Mouse (Mus musculus): ENCODE results near the gene Fbxl21.

Fbxl21 gene

DNA sequence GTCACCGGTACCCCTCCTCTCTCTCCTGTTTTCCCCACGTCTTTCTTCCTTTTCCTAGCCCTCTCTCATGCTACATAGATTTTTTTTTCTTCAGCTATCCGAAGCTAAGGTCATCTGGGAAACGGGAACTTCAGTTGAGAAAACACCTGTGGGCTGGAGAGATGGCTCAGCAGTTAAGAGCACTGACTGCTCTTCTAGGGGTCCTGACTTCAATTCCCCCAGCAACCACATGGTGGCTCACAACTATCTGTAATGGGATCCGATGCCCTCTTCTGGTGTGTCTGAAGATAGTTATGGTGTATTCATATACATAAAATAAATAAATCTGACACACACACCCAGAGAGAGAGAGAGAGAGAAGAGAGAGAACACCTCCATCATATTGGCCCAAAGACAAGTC, 13.3 kb downstream of the Fbxl21 start:
- DNase-seq, result no peak

DNA sequence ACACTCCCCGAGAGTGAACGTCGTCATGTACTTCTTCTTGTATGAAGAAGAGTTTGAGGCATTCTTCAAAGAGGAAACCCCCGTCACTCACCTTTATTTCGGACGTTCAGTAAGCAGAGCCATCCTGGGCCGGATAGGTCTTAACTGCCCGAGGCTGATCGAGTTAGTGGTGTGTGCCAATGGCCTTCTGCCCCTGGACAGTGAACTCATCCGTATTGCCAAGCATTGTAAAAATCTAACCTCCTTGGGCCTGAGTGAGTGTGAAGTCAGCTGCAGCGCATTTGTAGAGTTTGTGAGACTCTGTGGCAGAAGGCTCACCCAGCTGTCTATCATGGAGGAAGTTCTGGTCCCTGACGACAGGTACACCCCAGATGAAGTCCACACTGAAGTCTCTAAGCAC, 14.8 kb downstream of the Fbxl21 start:
- no peak for DNase-seq

DNA sequence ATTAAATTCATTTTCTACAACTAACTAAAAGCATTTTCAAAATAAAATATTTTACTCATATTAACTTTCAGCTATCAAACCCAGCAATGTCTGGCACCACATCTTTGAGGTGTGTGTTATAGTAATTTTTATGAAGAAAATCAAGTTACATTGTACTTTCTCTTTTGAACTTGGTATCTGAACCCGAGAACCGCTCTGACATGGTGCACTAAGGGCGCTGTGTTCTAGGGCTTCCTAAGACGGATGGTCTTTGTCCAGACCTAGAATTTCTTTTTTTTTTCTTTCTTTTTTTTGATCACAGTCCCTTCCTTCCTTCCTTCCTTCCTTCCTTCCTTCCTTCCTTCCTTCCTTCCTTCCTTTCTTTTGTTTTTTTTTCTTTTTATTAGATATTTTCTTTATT, 17.6 kb downstream of the Fbxl21 start:
- DNase-seq, result peak in 1 of 2 experiments; percentile 41

DNA sequence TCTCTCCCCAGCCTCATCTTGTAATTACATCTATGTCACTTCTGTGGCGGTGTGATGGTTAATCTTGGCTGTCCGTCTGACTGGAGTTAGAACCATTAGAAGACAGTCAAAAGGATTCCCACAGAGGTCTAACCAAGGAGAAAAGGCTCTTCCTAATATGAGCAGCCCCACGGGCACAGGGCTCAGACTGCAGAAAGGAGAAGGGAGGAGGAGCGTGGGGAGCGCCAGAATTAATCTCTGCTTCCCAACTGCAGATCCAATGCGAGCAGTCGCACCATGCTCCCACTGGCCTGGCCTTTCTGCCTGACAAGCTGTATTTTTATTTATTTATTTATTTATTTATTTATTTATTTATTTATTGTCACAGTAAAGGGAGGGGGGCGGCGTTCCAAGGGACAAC, 21.5 kb downstream of the Fbxl21 start:
- DNase-seq, result no peak

GRCm38 (mm10) chr13:56544956-56545355, 22.7 kb downstream of the Fbxl21 start:
- no peak for DNase-seq

- no peak for DNase-seq
Observed at GRCm38 (mm10) chr13:56548401-56548800, 26.1 kb downstream of the Fbxl21 start, which contains the start of gene Lect2. Gene Lect2, minus strand, starts transcription at chr13:56548502.

GRCm38 (mm10) chr13:56549364-56549763, 27.1 kb downstream of the Fbxl21 start:
- peak in 1 of 2 experiments; percentile 55 for DNase-seq

- DNase-seq, result no peak
Observed at GRCm38 (mm10) chr13:56550574-56550973, 28.3 kb downstream of the Fbxl21 start.

- DNase-seq, result no peak
Observed at GRCm38 (mm10) chr13:56551661-56552060, 29.4 kb downstream of the Fbxl21 start.

DNA sequence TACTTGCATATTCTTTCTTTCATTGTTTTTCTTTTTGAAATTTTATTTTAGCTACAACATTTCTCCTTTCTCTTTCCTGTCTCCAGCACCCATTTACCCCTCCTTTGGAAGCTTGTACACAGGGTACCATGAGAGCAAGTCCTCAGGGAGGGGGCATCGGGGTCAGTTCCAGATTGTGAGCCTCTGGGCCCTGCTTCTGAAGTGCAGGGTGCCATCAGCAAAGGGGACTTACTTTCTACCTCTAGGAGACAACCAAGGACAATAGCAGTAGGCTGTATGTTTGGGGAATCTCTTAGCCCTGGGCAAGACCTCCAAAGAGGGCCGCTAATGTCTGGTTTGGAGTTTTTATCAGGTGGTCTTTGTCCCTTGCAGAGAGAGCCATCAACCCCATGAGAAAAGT, 31.7 kb downstream of the Fbxl21 start:
- no peak for DNase-seq

DNA sequence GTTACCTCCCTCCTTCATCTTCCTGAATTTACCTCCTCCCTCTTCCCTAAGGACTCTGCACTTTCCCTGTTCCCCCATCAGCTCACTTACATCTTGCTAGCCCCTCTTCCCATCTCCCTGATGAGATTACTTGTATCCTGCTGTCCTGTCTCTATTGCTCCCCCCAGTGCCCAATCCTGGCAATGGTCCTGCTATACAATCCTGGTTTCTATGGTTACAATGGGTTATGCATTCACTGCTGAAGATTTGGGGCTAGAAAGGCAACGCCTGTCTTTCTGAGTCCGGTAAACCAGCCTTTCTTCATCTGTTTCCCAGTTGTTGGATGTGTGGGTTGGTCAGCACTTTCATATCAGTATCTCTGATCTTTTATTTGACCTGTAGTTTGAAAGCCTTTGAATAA, 32.1 kb downstream of the Fbxl21 start:
- peak in 1 of 2 experiments; percentile 36 for DNase-seq

GRCm38 (mm10) chr13:56555957-56556356, 33.7 kb downstream of the Fbxl21 start:
- peak; percentile 59 to 60 for DNase-seq

DNA sequence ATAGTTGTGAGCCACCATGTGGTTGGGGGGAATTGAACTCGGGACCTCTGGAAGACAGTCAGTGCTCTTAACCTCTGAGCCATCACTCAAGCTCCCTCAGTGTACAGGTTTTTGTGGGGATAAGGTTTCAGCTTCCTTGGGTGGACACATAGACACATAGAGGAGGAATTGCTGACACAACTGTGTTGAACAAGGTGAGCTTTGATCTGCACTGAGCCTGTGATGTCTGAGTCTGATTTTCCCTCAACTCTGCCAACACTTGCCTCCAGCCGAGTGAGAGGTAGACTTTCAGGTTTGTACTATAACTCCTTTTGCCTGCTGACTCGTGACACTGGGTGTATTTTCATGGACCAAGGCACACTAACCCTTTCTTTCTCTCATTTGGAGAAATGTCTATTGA, 34.4 kb downstream of the Fbxl21 start:
- DNase-seq, result no peak

DNA sequence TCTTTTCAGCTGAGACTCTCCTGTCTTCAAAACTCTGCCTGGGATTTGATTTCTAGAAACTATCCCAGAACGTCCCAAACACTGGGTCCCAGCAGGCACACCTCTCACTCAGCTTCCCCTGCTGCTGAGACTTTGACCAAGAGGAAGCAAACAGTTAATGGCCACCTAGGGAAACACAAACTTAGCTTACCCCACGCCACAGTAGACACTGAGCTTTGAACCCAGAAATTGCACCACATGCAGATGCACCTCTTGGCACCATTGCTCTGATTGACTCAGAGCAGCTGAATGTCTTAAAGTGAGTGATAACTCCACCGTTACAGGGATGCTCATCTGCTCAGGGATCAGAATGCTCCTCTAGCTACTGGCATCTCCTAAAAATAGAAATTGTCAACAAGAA, 36.5 kb downstream of the Fbxl21 start:
- no peak for DNase-seq

DNA sequence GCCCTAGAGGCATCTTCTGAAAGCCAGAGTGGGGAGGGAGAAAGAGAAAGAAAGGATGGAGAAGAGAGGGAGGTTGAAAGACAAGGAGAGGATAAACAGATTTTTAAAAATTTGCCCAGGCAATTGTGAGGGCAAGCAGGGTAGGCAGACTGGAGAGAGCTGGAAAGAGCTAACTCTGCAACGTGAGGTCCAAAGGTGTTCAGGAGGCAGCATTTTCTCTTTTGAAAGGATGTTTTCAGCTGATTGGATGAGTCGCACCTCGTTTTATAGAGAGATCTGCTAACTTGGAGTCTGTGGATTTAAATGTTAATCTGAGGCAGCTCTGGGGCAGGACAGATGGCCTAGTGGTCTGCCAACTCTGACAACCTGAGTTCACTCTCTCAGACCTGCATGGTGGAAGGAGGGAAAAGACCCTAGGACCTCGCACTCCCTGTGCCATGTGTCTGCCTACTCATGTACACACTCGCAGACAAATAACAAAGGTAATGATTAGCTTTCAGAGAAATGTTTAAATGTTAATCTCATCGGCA, 37.6 kb downstream of the Fbxl21 start:
- no peak for DNase-seq

- DNase-seq, result no peak
Observed at GRCm38 (mm10) chr13:56561129-56561528, 38.9 kb downstream of the Fbxl21 start.

DNA sequence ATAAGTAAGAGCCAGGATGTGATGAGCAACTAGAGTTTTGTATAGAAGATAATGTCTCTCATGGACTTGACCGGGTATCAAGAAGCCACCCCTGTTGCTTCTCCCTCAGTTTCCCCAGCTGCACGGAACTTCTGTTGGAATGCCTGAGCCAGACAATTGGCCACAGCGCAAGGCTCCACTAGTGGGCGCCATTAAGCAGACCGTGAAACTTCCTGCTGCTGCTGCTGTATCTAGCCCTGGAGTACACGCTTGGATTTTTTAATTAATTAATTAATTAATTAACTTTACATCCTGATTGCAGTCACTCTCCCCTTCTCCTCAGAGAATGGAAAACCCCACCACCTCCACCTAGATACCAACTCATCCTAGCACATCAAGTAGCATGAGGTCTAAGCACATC, 40.8 kb downstream of the Fbxl21 start:
- peak; percentile 43 to 68 for DNase-seq

DNA sequence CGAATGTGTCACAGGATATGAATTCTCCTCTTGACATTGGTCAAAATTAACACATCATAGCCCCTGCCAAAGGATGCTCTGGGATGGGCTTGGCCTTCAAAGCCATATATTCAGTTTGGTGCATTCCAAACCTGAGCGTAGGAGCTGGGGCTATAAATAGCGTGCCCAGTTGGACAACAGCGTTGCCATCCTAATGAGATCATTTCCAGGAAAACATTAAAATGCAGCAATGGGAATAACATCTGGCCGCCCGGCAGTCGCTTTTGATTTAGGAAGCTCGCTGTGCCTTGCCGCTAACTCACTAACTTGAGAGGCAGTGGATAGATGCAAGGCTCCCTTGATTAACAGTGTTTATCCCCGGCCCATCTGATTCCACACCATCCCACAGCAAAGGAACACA, 44.1 kb downstream of the Fbxl21 start:
- DNase-seq, result no peak

GRCm38 (mm10) chr13:56571645-56572044, 49.4 kb downstream of the Fbxl21 start:
- no peak for DNase-seq

GRCm38 (mm10) chr13:56575074-56575473, 52.8 kb downstream of the Fbxl21 start:
- no peak for DNase-seq

GRCm38 (mm10) chr13:56575701-56576321, 53.5 kb downstream of the Fbxl21 start:
- peak; percentile 81 to 86 for DNase-seq

DNA sequence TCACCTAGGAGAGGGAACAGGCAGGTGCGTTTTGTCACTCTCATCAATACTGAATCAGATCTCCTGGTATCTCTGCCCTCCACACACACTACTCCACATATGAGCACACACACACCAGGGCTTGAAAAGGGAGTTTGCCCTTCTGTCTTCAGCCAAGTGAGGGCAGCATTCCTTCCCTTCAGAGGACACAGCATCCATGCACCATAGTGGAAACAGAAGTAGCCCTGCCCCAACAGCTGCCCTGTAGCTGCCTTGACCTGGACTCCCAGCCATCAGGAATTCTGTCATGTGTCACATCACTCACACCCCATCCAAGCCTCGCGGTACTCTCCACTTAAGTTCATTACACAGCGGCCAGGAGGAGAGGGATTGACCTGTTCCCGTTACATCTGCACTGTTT, 55.8 kb downstream of the Fbxl21 start:
- no peak for DNase-seq

DNA sequence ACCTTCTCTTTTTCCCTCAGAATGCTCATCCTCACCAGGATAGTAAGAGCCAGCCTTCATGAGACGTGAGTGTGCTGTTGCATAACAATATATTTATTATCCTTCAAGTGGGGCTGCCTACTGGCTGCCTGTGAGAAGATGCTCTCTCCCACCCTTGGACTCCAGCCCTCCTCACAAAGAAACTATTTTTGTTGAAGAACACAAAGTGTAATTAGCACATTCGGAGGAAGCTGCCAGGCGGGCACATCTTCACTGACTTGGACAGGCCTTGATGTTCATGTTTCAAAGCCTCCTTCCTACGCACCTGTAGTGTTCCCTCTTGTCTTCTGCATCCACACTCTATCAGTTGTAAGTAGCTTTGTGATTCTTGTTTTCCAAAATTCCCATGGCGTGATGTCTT, 58.2 kb downstream of the Fbxl21 start:
- no peak for DNase-seq

DNA sequence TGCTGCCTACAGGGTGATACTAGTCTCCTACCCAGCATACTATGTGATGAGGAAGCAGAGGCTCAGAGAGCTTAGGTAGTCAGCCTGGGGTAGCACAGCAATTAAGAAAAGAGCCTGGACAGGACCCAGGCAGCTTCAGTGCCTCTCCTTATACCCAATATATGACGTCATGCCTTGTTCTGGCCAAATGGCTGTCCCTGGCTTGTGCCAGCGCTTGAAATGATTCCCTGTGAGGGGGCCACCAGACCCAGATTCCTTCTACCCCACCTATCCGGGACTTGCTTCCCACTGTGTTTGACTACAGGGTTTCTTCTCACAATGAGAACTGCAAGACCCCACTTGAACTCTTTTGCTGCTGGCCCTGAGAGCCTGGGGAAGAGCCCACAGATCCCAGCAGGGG, 59.2 kb downstream of the Fbxl21 start:
- no peak for DNase-seq

GRCm38 (mm10) chr13:56581961-56582434, 59.7 kb downstream of the Fbxl21 start:
- DNase-seq, result peak; percentile 54 to 78

Data from lung, postnatal 4 days (tissue).